22 mouse cellular contexts compared by ENCODE assay signal in the genomic region with DNA sequence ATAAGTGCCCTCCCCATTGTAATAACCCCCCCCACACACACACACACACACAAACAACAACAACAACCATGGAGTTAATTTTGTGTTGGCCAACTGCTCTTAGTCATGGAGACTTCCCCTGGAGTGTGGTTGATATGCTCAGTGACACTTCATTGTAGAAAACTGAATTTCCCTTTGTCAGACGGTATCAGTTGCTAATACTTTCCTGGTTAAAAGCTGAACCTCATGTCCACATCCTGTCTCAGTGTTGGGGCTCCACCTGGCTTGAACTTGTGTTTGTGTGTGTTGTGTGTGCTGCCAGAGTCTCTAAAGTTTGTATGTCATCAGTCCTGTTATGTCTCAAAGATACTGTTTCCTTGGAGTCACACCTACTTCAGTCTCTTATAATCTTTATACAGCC. TPM values are rescaled to one million over a fixed set of nuclear protein-coding genes. Genes with fewer than 3 reads are reported as not detected.
"Had no signal": no experiment of that assay in that cellular context is flagged by ENCODE, and none has a peak within 500 bp of the region (broad histone marks: within the 10 kb centered on the region; RNA-seq: fewer than 3 reads in every experiment).

No protein-coding gene starts in this region.

- H3K36me3 ChIP-seq: lung, embryonic 15.5 days; midbrain, embryonic 13.5 days; midbrain, embryonic 15.5 days; neural tube, embryonic 12.5 days had no signal

- ATAC-seq: liver, postnatal 0 days; lung, postnatal 0 days; midbrain, embryonic 13.5 days; midbrain, embryonic 15.5 days had no signal

- H3K9ac ChIP-seq: liver, postnatal 0 days; lung, embryonic 15.5 days; midbrain, embryonic 13.5 days; midbrain, embryonic 15.5 days; neural tube, embryonic 12.5 days had no signal

- DNase-seq: liver, postnatal 0 days; lung, adult 2 months; lung, postnatal 14 days; lung, postnatal 36 days; right cerebral cortex, postnatal 25 days; right cerebral cortex, postnatal 4 days; spleen, adult 18-20 months; thymus, adult 2 months; thymus, postnatal 25 days; thymus, postnatal 4 days had no signal

- H3K4me2 ChIP-seq: lung, embryonic 15.5 days; midbrain, embryonic 11.5 days; midbrain, embryonic 13.5 days; midbrain, embryonic 15.5 days; neural tube, embryonic 12.5 days had no signal

- H3K27ac ChIP-seq: lung, embryonic 15.5 days; macrophage; midbrain, embryonic 13.5 days; midbrain, embryonic 15.5 days; neural tube, embryonic 12.5 days had no signal

- H3K9me3 ChIP-seq: lung, embryonic 15.5 days; midbrain, embryonic 13.5 days; midbrain, embryonic 15.5 days; neural tube, embryonic 12.5 days had no signal

- H3K27me3 ChIP-seq: lung, embryonic 15.5 days; midbrain, embryonic 13.5 days; midbrain, embryonic 15.5 days; neural tube, embryonic 12.5 days had no signal

- H3K4me3 ChIP-seq: lung, embryonic 15.5 days; midbrain, embryonic 13.5 days; midbrain, embryonic 15.5 days; neural tube, embryonic 12.5 days had no signal

RNA-seq across cellular contexts. Expression of gene Hepacam, which starts 12.7 kb away (rescaled TPM):
- total RNA-seq: megakaryocyte progenitor cell, adult 5-6 weeks; monocyte, adult 5-6 weeks; neutrophil, adult 5-6 weeks had no signal
- polyA plus RNA-seq: liver, postnatal 0 days; macrophage; midbrain, embryonic 11.5 days; stomach, embryonic 14.5 days; stomach, embryonic 16.5 days had no signal

RNA-seq across cellular contexts. Expression of gene Robo4, which starts 47.2 kb away (rescaled TPM):
- total RNA-seq: monocyte, adult 5-6 weeks; neutrophil, adult 5-6 weeks had no signal
- polyA plus RNA-seq: macrophage had no signal
